Mouse (Mus musculus): ENCODE data around the gene Taok3. TPM values are rescaled to one million over a fixed set of nuclear protein-coding genes. Genes with fewer than 3 reads are reported as not detected.

Taok3 gene
- total and polyA plus RNA-seq, 3 experiments, result 32.1 to 79.2 TPM; not detected in 1

DNA sequence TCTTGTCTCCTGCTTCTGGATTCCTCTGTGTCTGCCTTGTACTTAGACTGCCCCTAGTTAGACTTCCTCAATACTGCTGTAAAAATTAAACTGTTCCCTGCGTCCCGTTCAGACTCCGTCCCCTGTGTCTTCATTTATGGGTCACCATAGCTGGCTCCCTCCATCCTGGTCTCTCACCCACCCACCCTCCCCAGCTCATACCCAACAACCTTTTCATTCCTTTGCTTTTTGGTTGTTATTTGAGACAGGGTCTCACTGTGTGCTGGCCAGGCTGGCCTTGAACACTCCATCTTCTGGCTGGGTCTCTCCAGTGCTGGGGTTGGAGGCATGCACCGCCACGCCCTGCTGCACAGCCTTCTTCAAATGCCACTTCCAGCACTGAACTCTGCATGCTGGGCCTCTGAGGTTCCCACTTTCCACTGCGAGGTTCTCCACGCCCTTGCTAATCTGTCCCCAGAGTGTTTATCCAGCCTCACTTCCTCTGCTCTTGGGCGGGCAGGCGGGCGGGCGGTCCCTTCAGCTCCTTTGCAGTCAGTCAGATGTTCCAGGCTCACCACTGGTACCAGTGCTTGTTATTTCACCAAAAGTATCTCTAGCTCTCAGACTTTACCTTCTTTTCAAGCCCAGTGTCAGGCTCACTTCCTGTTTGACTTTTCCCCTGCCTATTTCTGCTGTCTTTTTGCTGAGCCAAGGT lies 18.5 kb downstream of the Taok3 start (continued):
- TF ChIP-seq HCFC1 (IDR thresholded peaks at IDR 0.05; ENCODE audit: low read depth, low read length) (peak; percentile 35; the same call in 1 of the 2 replicates), MYC (IDR thresholded peaks at IDR 0.05; ENCODE audit: low read depth, low read length) (peak; percentile 32; the same call in 1 of the 2 replicates), SMC3 (IDR thresholded peaks at IDR 0.05; ENCODE audit: low read depth, low read length) (0 out of 2 replicates have a peak, but pooled peaks have one; percentile 2)

DNA sequence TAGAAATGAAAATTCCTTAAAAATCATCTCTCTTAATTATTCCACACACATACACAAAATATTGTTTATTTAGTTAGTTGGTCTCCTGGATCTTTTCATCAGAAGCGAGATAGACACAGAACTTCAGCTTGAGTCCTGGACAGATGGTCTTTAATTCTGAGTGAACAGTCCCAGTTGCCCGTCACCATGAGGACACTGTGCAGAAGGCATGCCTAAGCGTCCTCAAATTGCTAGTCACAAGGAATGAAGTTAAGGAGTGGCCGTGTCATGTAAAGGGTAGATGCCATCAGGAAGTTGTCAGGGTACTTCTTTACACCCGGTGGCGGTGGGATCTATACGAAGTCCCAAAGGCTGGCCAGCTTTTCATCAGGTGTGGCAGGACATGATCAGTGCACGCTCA lies 19.9 kb downstream of the Taok3 start:
- H3K9ac ChIP-seq (ENCODE audit: control insufficient read depth, low read depth, low read length, poor library complexity, severe bottlenecking), result no peak overlapping the region

GRCm38 (mm10) chr5:117140374-117140773 lies 20.4 kb downstream of the Taok3 start:
- no peak overlapping the region for H3K27ac ChIP-seq (ENCODE audit: control insufficient read depth, low read depth, low read length)
- H3K4me3 ChIP-seq (ENCODE audit: control insufficient read depth in 1 of 2, insufficient read depth in 1 of 2, low read depth in 2 of 2, low read length in 2 of 2), result no peak overlapping the region
- H3K36me3 ChIP-seq (ENCODE audit: control insufficient read depth in 1 of 2, insufficient read depth in 2 of 2, low read length in 2 of 2), result peaks cover under 1 to 27% of the 10 kb centered on the region in 2 experiments
- H3K79me2 ChIP-seq (ENCODE audit: control insufficient read depth, insufficient read depth, low read length, poor library complexity), result peaks cover 84% of the 10 kb centered on the region
- peaks cover 13 to 25% of the 10 kb centered on the region in 2 experiments for H3K4me1 ChIP-seq (ENCODE audit: control insufficient read depth in 1 of 2, insufficient read depth in 2 of 2, low read length in 2 of 2)
- H3K27me3 ChIP-seq (ENCODE audit: control insufficient read depth in 1 of 2, insufficient read depth in 2 of 2, low read length in 2 of 2), result no peaks in the 10 kb centered on the region
- no peaks in the 10 kb centered on the region for H3K9me3 ChIP-seq (replicated peaks; ENCODE audit: insufficient read depth, low read length)
- no peak for DNase-seq (ENCODE audit: low read depth, low spot score)
- TF ChIP-seq NRF1 (IDR thresholded peaks at IDR 0.05; ENCODE audit: insufficient read depth, low read depth, low read length, poor library complexity, severe bottlenecking) (no peak), USF2 (IDR thresholded peaks at IDR 0.05; ENCODE audit: borderline replicate concordance in 1 of 2, insufficient read depth in 1 of 2, low read depth in 1 of 2, low read length in 2 of 2) (no peak), E2F4 (IDR thresholded peaks at IDR 0.05; ENCODE audit: borderline replicate concordance, low read depth, low read length) (no peak), POLR2AphosphoS5 (IDR thresholded peaks at IDR 0.05; ENCODE audit: borderline replicate concordance, low read depth, low read length) (no peak), TBP (IDR thresholded peaks at IDR 0.05; ENCODE audit: low read depth, low read length) (no peak), MAZ (IDR thresholded peaks at IDR 0.05; ENCODE audit: low read depth, low read length) (no peak), SIN3A (IDR thresholded peaks at IDR 0.05; ENCODE audit: low read length) (no peak), POLR2A (IDR thresholded peaks at IDR 0.05; ENCODE audit: control insufficient read depth in 1 of 2, insufficient read depth in 1 of 2, low read depth in 1 of 2, low read length in 2 of 2, poor library complexity in 1 of 2) (no peak)
- H3K9ac ChIP-seq (ENCODE audit: control insufficient read depth, low read depth, low read length, poor library complexity, severe bottlenecking), result no peak overlapping the region

More for the DNA sequence above, 19.9 kb downstream of the Taok3 start:
- H3K27ac ChIP-seq (ENCODE audit: control insufficient read depth, low read depth, low read length), result no peak overlapping the region
- peaks cover 0 to 26% of the 10 kb centered on the region in 2 experiments for H3K36me3 ChIP-seq (ENCODE audit: control insufficient read depth in 1 of 2, insufficient read depth in 2 of 2, low read length in 2 of 2)
- TF ChIP-seq UBTF (IDR thresholded peaks at IDR 0.05; ENCODE audit: borderline replicate concordance, insufficient read depth, low read depth, low read length) (no peak), NRF1 (IDR thresholded peaks at IDR 0.05; ENCODE audit: insufficient read depth, low read depth, low read length, poor library complexity, severe bottlenecking) (no peak), MEF2A (IDR thresholded peaks at IDR 0.05; ENCODE audit: extremely low read depth, insufficient replicate concordance, low read depth, low read length, poor library complexity, severe bottlenecking) (no peak), MYC (IDR thresholded peaks at IDR 0.05; ENCODE audit: low read depth, low read length) (no peak), USF2 (IDR thresholded peaks at IDR 0.05; ENCODE audit: borderline replicate concordance in 1 of 2, insufficient read depth in 1 of 2, low read depth in 1 of 2, low read length in 2 of 2) (no peak), NELFE (IDR thresholded peaks at IDR 0.05; ENCODE audit: low read depth, low read length) (no peak), ZC3H11A (IDR thresholded peaks at IDR 0.05; ENCODE audit: low read depth, low read length) (no peak), RAD21 (IDR thresholded peaks at IDR 0.05; ENCODE audit: low read depth, low read length) (no peak), MYB (IDR thresholded peaks at IDR 0.05; ENCODE audit: low read depth, low read length) (no peak), JUND (IDR thresholded peaks at IDR 0.05; ENCODE audit: low read depth, low read length) (no peak), TBP (IDR thresholded peaks at IDR 0.05; ENCODE audit: low read depth, low read length) (no peak), EP300 (IDR thresholded peaks at IDR 0.05; ENCODE audit: low read depth in 1 of 2, low read length in 2 of 2) (no peak), KAT2A (conservative IDR thresholded peaks at IDR 0.05; ENCODE audit: low read depth, low read length) (no peak), TAL1 (IDR thresholded peaks at IDR 0.05; ENCODE audit: low read length) (no peak), CHD1 (IDR thresholded peaks at IDR 0.05; ENCODE audit: low read depth, low read length) (no peak), BHLHE40 (IDR thresholded peaks at IDR 0.05; ENCODE audit: borderline replicate concordance, low read depth, low read length) (no peak), ETS1 (IDR thresholded peaks at IDR 0.05; ENCODE audit: low read depth, low read length) (no peak), HCFC1 (IDR thresholded peaks at IDR 0.05; ENCODE audit: low read depth, low read length) (no peak)
- H3K79me2 ChIP-seq (ENCODE audit: control insufficient read depth, insufficient read depth, low read length, poor library complexity), result peaks cover 83% of the 10 kb centered on the region
- peaks cover 13 to 25% of the 10 kb centered on the region in 2 experiments for H3K4me1 ChIP-seq (ENCODE audit: control insufficient read depth in 1 of 2, insufficient read depth in 2 of 2, low read length in 2 of 2)
- no peaks in the 10 kb centered on the region for H3K27me3 ChIP-seq (ENCODE audit: control insufficient read depth in 1 of 2, insufficient read depth in 2 of 2, low read length in 2 of 2)
- DNase-seq (ENCODE audit: low read depth, low spot score), result no peak
- no peak overlapping the region for H3K4me3 ChIP-seq (ENCODE audit: control insufficient read depth in 1 of 2, insufficient read depth in 1 of 2, low read depth in 2 of 2, low read length in 2 of 2)
- no peaks in the 10 kb centered on the region for H3K9me3 ChIP-seq (replicated peaks; ENCODE audit: insufficient read depth, low read length)
